Mouse (Mus musculus) Patski (cell line): ENCODE results near the gene Lmod3. TPM values are rescaled to one million over a fixed set of nuclear protein-coding genes. Genes with fewer than 3 reads are reported as not detected.

Experiments used
- ATAC-seq: fragments of 100-300 bp; one replicate; pipeline ENCODE4 v1.8.0; 2021
- CTCF ChIA-PET: fragments of 350-600 bp; sonication (Branson Sonifier 250); formaldehyde crosslinking; loops from one replicate; lab custom pipeline; 2022; ENCODE audit warnings: inconsistent platforms; lab: Charles Lee
- POLR2A ChIA-PET: fragments of 350-600 bp; sonication (Branson Sonifier 250); formaldehyde crosslinking; loops from one replicate; lab custom pipeline; 2022; ENCODE audit warnings: antibody characterized with exemption, inconsistent platforms; lab: Charles Lee
- DNase-seq: peaks from one replicate; pipeline ENCODE4 v3.0.0-alpha.2; 2011; ENCODE audit warnings: low read depth, low spot score
- H3K27me3 ChIP-seq: fragments of 371-371 bp; one replicate; pipeline ENCODE4 v1.5.1; 2021
- CTCF ChIP-seq: fragments of 100-300 bp; IDR thresholded peaks from one replicate; pipeline ENCODE4 v1.5.1; 2021
- in situ Hi-C: fragments of 300-500 bp; cut with MboI; formaldehyde crosslinking; loops from 3 replicates; pipeline ENCODE4 v1.11.1; 2018; ENCODE audit warnings: low pct_unique_long_range_greater_than_20kb, mixed read lengths
- polyA plus RNA-seq: library from polyadenylated mRNA; unstranded; gene quantifications from one replicate; pipeline ENCODE4 v1.2.3, GENCODE M21; 2021

Lmod3 gene
- polyA plus RNA-seq, 1 experiment from 2014 or later: not detected

DNA sequence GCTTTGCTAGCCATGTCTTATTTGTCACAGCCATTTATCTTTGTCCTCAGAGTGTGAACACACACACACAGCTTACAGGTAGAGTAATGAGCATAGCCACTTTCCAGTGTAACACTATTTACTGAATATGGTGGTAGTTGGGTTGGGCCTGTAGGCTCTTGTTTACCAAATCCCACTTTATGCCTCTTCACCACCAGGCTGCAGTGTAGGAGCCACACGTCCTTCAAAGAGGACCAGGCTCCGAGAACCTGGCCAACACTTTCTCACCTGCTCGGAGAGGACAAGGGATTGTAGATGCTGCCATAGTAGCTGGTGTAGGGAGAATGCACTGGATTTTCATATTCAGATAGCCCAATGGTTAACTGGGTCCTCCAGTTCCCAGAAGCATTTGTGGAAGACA, 39.5 kb upstream of the Lmod3 start:
- ChIA-PET CTCF (interaction anchor here (1.2 to 2.0 kb wide), 3 partner anchors 12 to 125 kb away, joined by 3 to 11 read pairs (median 4); no protein-coding TSS in a partner anchor), POLR2A (no interaction called here)
- in situ Hi-C loops: no loop called here
- no peak for DNase-seq
- TF ChIP-seq CTCF: no peak
- no peak for ATAC-seq
- no peaks in the 10 kb centered on the region for H3K27me3 ChIP-seq

DNA sequence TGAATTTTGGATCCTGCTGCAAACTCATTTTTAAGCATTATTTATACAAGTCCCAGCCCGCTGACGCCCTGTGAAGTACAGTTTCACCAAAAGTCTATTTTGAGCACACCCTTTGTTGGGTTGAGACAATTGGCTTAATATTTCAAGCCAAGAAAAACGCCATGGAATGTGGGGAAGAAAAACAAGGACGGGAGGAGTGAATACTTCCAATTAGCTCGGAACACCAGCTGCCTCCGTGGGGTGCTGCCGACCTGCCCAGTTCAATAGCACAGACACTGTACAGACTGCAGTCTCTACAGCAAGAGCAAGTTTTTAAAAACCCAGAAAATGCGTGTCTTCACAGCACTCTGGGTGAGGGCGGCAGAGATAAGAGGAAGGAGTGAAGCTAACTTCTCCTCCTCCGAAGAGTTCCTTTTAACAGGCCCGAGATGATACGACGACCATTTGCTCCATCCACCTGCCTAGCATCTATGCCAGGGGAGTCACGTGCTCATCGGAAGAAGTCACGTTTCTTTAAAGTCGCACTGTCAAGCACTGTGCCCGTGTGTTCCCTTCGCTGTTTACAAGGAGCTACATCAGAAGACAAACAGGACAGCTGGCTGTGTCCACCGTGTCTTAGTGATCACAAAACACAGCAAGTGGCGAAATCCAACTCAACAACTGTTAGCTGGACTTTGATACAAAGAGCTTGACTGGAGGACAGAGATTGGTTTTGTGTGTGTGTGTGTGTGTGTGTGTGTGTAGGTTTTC, 38.8 kb upstream of the Lmod3 start:
- ChIA-PET POLR2A (no interaction called here), CTCF (interaction anchor here (1.2 to 2.2 kb wide), 3 partner anchors 11 to 125 kb away, joined by 4 to 11 read pairs (median 7); no protein-coding TSS in a partner anchor)
- ATAC-seq (no peak), DNase-seq (no peak)
- in situ Hi-C loops: no loop called here
- no peak for TF ChIP-seq CTCF
- H3K27me3 ChIP-seq: no peaks in the 10 kb centered on the region

GRCm38 (mm10) chr6:97290687-97291086, 38.1 kb upstream of the Lmod3 start:
- no peak for TF ChIP-seq CTCF
- POLR2A ChIA-PET: no interaction called here
- CTCF ChIA-PET: interaction anchor here (1.1 to 2.2 kb wide), 4 partner anchors 15 to 126 kb away, joined by 3 to 11 read pairs (median 5); no protein-coding TSS in a partner anchor
- no peaks in the 10 kb centered on the region for H3K27me3 ChIP-seq
- DNase-seq (no peak), ATAC-seq (no peak)
- in situ Hi-C loops: no loop called here

GRCm38 (mm10) chr6:97289838-97290237, 37.3 kb upstream of the Lmod3 start:
- TF ChIP-seq CTCF: no peak

GRCm38 (mm10) chr6:97289316-97289820, 36.8 kb upstream of the Lmod3 start:
- in situ Hi-C loops: no loop called here
- ChIA-PET POLR2A (no interaction called here), CTCF (interaction anchor here (1.1 to 2.2 kb wide), 4 partner anchors 13 to 127 kb away, joined by 3 to 7 read pairs (median 3); no protein-coding TSS in a partner anchor)
- DNase-seq (no peak), ATAC-seq (no peak)
- TF ChIP-seq CTCF: no peak
- no peaks in the 10 kb centered on the region for H3K27me3 ChIP-seq

More at GRCm38 (mm10) chr6:97289838-97290237, 37.3 kb upstream of the Lmod3 start:
- in situ Hi-C loops: no loop called here
- POLR2A ChIA-PET: no interaction called here
- ATAC-seq (no peak), DNase-seq (no peak)
- CTCF ChIA-PET: interaction anchor here (1.1 to 2.2 kb wide), 4 partner anchors 13 to 127 kb away, joined by 3 to 7 read pairs (median 3); no protein-coding TSS in a partner anchor
- H3K27me3 ChIP-seq: no peaks in the 10 kb centered on the region

DNA sequence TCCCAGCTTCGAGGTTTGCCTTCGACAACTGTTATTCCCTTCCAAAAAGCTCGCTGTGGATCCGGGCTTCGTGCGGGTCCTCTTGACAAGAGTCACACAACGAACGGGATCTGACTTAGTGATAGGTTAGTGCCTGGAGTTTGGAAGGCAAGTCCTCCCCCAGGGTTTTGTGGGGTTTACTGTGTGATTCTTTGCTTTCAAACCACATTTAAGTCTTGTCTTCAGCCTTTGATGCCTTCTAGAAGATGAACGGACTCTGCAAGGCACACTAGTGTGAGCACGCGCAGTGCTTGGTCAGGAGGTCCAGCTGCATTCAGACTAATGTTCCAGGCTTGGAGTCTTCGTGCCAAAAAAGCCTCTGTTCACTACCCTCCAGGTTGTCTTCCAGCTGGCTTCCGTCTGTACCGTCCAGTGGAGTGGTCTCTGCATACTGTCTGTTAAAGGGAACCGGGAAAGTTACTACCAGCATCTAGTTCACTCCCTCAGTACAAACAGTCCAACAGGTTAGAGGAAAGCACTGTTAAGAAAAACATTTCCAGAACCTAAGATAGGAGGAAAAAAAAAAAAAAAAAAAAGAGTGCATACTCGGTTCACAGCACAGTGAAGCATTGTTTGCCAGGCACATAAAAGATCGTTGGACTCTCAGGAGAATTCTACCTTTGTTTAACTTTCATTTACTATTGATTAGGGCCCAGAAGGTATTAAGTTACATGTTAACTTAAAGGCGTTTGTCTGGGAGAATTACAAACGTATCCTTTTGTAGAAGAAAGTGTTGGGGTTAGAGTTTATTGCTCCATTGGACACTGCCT, 35.7 kb upstream of the Lmod3 start:
- DNase-seq (no peak), ATAC-seq (no peak)
- no peaks in the 10 kb centered on the region for H3K27me3 ChIP-seq
- CTCF ChIA-PET: no interaction called here
- POLR2A ChIA-PET: no interaction called here
- no peak for TF ChIP-seq CTCF
- in situ Hi-C loops: no loop called here

DNA sequence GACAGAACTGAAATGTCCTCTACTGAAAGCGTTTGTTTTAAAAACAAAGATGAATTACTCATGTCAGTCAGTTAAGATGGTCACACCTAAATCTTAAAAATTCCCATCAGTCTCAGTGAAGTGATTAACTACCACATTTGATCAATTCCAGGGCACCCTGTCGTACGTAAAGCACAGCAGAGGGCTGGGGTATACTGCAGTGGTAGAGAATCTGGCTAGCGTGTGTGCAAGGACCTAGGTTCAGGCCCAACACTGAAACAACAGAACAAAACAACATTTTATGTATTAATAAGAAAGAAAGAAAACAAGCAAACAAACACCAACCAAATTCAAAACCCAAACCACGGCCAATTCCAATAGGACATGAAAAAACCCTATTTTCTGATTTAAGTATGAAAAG, 33.8 kb upstream of the Lmod3 start:
- ChIA-PET CTCF (no interaction called here), POLR2A (no interaction called here)
- no peak for ATAC-seq
- no peak for TF ChIP-seq CTCF
- no peak for DNase-seq
- in situ Hi-C loops: no loop called here
- H3K27me3 ChIP-seq: no peaks in the 10 kb centered on the region

DNA sequence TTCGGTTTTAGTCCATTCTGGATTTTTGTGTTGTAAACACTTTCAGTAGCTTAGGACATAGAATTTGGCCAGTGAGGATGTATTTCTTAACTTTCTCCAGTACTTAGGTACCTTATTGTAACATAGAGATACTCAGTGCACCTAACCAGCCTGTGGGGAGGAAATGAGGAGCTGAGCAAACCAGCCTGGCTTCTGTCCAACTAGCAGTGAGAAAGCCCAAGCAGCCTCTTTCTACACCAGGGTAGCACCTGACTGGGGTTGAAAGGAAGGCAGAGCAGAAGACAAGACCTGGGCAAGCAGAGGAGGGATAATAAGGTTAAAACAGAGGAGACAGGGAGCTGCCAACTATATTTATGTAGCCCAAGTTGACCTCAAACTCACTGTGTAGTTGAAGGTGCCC, 31.1 kb upstream of the Lmod3 start:
- DNase-seq (no peak), ATAC-seq (no peak)
- ChIA-PET CTCF (interaction anchor here (0.6 to 1.3 kb wide), 3 partner anchors 124 to 133 kb away, joined by 3 to 4 read pairs (median 3); no protein-coding TSS in a partner anchor), POLR2A (interaction anchor here (0.6 kb wide), 1 partner anchor 14 kb away, joined by 3 read pairs; no protein-coding TSS in a partner anchor)
- no peak for TF ChIP-seq CTCF
- no peaks in the 10 kb centered on the region for H3K27me3 ChIP-seq
- in situ Hi-C loops: no loop called here

- H3K27me3 ChIP-seq: no peaks in the 10 kb centered on the region
- ATAC-seq (no peak), DNase-seq (no peak)
- in situ Hi-C loops: loop anchor here (5.0 to 10.0 kb wide), 2 partner anchors 138 to 456 kb away; no protein-coding TSS in a partner anchor
- POLR2A ChIA-PET: no interaction called here
- CTCF ChIA-PET: interaction anchor here (0.8 to 7.6 kb wide), 10 partner anchors 16 to 246 kb away, joined by 3 to 80 read pairs (median 4); no protein-coding TSS in a partner anchor
- TF ChIP-seq CTCF: no peak
These were observed 26.3 kb upstream of the Lmod3 start for GRCm38 (mm10) chr6:97278878-97279277.

GRCm38 (mm10) chr6:97278014-97278787, 25.6 kb upstream of the Lmod3 start:
- ATAC-seq (peak; percentile 87), DNase-seq (no peak)
- in situ Hi-C loops: loop anchor here (5.0 to 10.0 kb wide), 2 partner anchors 139 to 457 kb away; no protein-coding TSS in a partner anchor
- POLR2A ChIA-PET: no interaction called here
- TF ChIP-seq CTCF: peak; percentile 96
- H3K27me3 ChIP-seq: no peaks in the 10 kb centered on the region
- CTCF ChIA-PET: interaction anchor here (0.6 to 7.6 kb wide), 11 partner anchors 10 to 247 kb away, joined by 3 to 80 read pairs (median 3); no protein-coding TSS in a partner anchor
